Mouse (Mus musculus) central nervous system, embryonic 14 days (tissue): ENCODE results near the gene Actr1a. TPM values are rescaled to one million over a fixed set of nuclear protein-coding genes. Genes with fewer than 3 reads are reported as not detected.

ENCODE experiments used
- polyA plus RNA-seq: library from polyadenylated mRNA; depleted of rRNA; stranded (reverse); fragments of >200 nt; gene quantifications from 2 replicates; pipeline ENCODE4 v1.2.3, GENCODE M21; 2012; rRNA removed

Actr1a gene
- 193 and 203 TPM in 2 replicates for polyA plus RNA-seq

GRCm38 (mm10) chr19:46395109-46396009 is at the start of gene Actr1a:
TSS of gene Actr1a (minus strand) at chr19:46395748.

GRCm38 (mm10) chr19:46396686-46397435 is 1.3 kb upstream of the Actr1a start, which contains the start of gene Sufu:
TSS of gene Sufu (plus strand) at chr19:46396896.

GRCm38 (mm10) chr19:46350168-46350932 is 45.2 kb downstream of the Actr1a start, which contains the start of gene 2310034G01Rik:
TSS of gene 2310034G01Rik (minus strand) at chr19:46350302.

GRCm38 (mm10) chr19:46338331-46338936 is 57.1 kb downstream of the Actr1a start, which contains the start of gene Cuedc2:
TSS of gene Cuedc2 (minus strand) at chr19:46338702.

GRCm38 (mm10) chr19:46328081-46329030 is 67.2 kb downstream of the Actr1a start, which contains the start of gene Fbxl15:
TSS of gene Fbxl15 (plus strand) at chr19:46328184.

Other genes starting within 250 kb of the Actr1a start
- gene Pitx3, start 247.4 kb downstream of the Actr1a start, polyA plus RNA-seq, result 1.5 and 3.9 TPM in 2 replicates
- gene Gbf1, start 243.2 kb downstream of the Actr1a start, polyA plus RNA-seq, result 74.4 and 83.3 TPM in 2 replicates
- 5.0 and 9.9 TPM in 2 replicates for gene Nfkb2, start 91.4 kb downstream of the Actr1a start, polyA plus RNA-seq
- gene Psd, start 68.6 kb downstream of the Actr1a start, polyA plus RNA-seq, result 214 and 221 TPM in 2 replicates
- 29.5 and 29.6 TPM in 2 replicates for gene Fbxl15, start 67.6 kb downstream of the Actr1a start, polyA plus RNA-seq
- gene Cuedc2, start 57.0 kb downstream of the Actr1a start, polyA plus RNA-seq, result 216 and 218 TPM in 2 replicates
- gene Mfsd13a, start 54.6 kb downstream of the Actr1a start, polyA plus RNA-seq, result 10.6 and 11.1 TPM in 2 replicates
- 1.9 TPM in 2 replicates for gene 2310034G01Rik, start 45.4 kb downstream of the Actr1a start, polyA plus RNA-seq
- gene Sufu, start 1.1 kb upstream of the Actr1a start, polyA plus RNA-seq, result 22.4 and 23.7 TPM in 2 replicates
- gene Trim8, start 106.0 kb upstream of the Actr1a start, polyA plus RNA-seq, result 39.9 and 42.4 TPM in 2 replicates
- 172 and 181 TPM in 2 replicates for gene Arl3, start 177.4 kb upstream of the Actr1a start, polyA plus RNA-seq
- 12.6 and 16.3 TPM in 2 replicates for gene Sfxn2, start 177.6 kb upstream of the Actr1a start, polyA plus RNA-seq
- 34.8 and 40.2 TPM in 2 replicates for gene Wbp1l, start 203.3 kb upstream of the Actr1a start, polyA plus RNA-seq